ENCODE assay signal across 9 mouse cellular contexts in genomic region chr11:80042615-80043418, GRCm38 (mm10). TPM values are rescaled to one million over a fixed set of nuclear protein-coding genes. Genes with fewer than 3 reads are reported as not detected.
DNase-seq lines count a peak whose midpoint lies in the region; ATAC-seq lines count a peak whose summit lies in the region.
"Had no signal": no experiment of that assay in that cellular context is flagged by ENCODE, and none has a peak within 500 bp of the region (broad histone marks: within the 10 kb centered on the region; RNA-seq: fewer than 3 reads in every experiment).

No protein-coding gene starts in this region.

- peaks cover 11% of the 10 kb centered on the region for H3K36me3 ChIP-seq in intestine, embryonic 14.5 days (ENCODE audit: control insufficient read depth, insufficient read depth, low read length)
- peaks cover 6% of the 10 kb centered on the region; the same call in 1 of the 2 replicates for H3K36me3 ChIP-seq in intestine, embryonic 15.5 days
- H3K36me3 ChIP-seq: midbrain, embryonic 12.5 days had no signal

- 62% methylated on average over 10 of the region's 10 CpGs for WGBS in intestine, embryonic 14.5 days
- WGBS in intestine, embryonic 15.5 days: 51% methylated on average over 10 of the region's 10 CpGs

- no peak overlapping the region for H3K9ac ChIP-seq in intestine, embryonic 14.5 days (ENCODE audit: low read length)
- no peak overlapping the region for H3K9ac ChIP-seq in intestine, embryonic 15.5 days
- H3K9ac ChIP-seq: midbrain, embryonic 12.5 days had no signal

- no peak for ATAC-seq in intestine, embryonic 14.5 days (replicated peaks; ENCODE audit: low FRiP score, low TSS enrichment, low read depth)
- ATAC-seq in intestine, embryonic 15.5 days: no peak
- ATAC-seq in CD4-positive, CD25-positive, alpha-beta regulatory T cell, adult 4 months: peak; percentile 70
- peak; percentile 88 for ATAC-seq in erythroid progenitor cell, adult 5-6 weeks (replicated peaks; ENCODE audit: low FRiP score, poor library complexity, severe bottlenecking)

- H3K9me3 ChIP-seq in intestine, embryonic 14.5 days (ENCODE audit: control insufficient read depth, low read length): no peaks in the 10 kb centered on the region
- H3K9me3 ChIP-seq in intestine, embryonic 15.5 days: no peaks in the 10 kb centered on the region
- H3K9me3 ChIP-seq: midbrain, embryonic 12.5 days had no signal

- DNase-seq in intestine, embryonic 14.5 days (ENCODE audit: low spot score): peak; percentile 55
- peak; percentile 28 to 31 for DNase-seq in adrenal gland, adult 18-20 months (ENCODE audit: low spot score in 2 of 2)
- DNase-seq in layer of hippocampus, adult 11-12 months (ENCODE audit: low spot score): peak; percentile 47
- peak; percentile 75 for DNase-seq in naive thymus-derived CD4-positive, alpha-beta T cell, adult 2 months (ENCODE audit: low read depth)
- peak; percentile 61 for DNase-seq in thymus, postnatal 25 days

- H3K4me3 ChIP-seq in intestine, embryonic 14.5 days (ENCODE audit: low read depth, low read length): no peak overlapping the region
- H3K4me3 ChIP-seq in intestine, embryonic 15.5 days (replicated peaks): no peak overlapping the region
- H3K4me3 ChIP-seq: midbrain, embryonic 12.5 days had no signal

- no peaks in the 10 kb centered on the region for H3K4me1 ChIP-seq in intestine, embryonic 14.5 days (replicated peaks; ENCODE audit: control insufficient read depth, insufficient read depth, low read length)
- no peaks in the 10 kb centered on the region for H3K4me1 ChIP-seq in intestine, embryonic 15.5 days (replicated peaks)
- H3K4me1 ChIP-seq: midbrain, embryonic 12.5 days had no signal

- no peak overlapping the region for H3K27ac ChIP-seq in intestine, embryonic 14.5 days (ENCODE audit: low read depth)
- no peak overlapping the region for H3K27ac ChIP-seq in intestine, embryonic 15.5 days
- H3K27ac ChIP-seq: midbrain, embryonic 12.5 days had no signal

- H3K27me3 ChIP-seq in intestine, embryonic 14.5 days (replicated peaks; ENCODE audit: control insufficient read depth, insufficient read depth, low read length): no peaks in the 10 kb centered on the region
- H3K27me3 ChIP-seq in intestine, embryonic 15.5 days (replicated peaks): no peaks in the 10 kb centered on the region
- H3K27me3 ChIP-seq: midbrain, embryonic 12.5 days had no signal

- H3K4me2 ChIP-seq in intestine, embryonic 14.5 days (ENCODE audit: low read length): no peak overlapping the region
- no peak overlapping the region for H3K4me2 ChIP-seq in intestine, embryonic 15.5 days (replicated peaks)
- H3K4me2 ChIP-seq: midbrain, embryonic 12.5 days had no signal

RNA-seq across cellular contexts. Expression of gene Crlf3, which starts 38.0 kb away (rescaled TPM):
- 29.2 and 32.4 TPM in 2 replicates for polyA plus RNA-seq in intestine, embryonic 14.5 days (2014; fragmentation: Nextera tagmentation; extraction: Ambion mirVana)
- polyA plus RNA-seq in intestine, embryonic 15.5 days (2015; fragmentation: Nextera tagmentation; extraction: Ambion mirVana): 26.4 and 31.7 TPM in 2 replicates
- 100 to 1,000 TPM; 125 to 134 TPM for polyA plus RNA-seq in CD4-positive, CD25-positive, alpha-beta regulatory T cell, adult 4 months (2017; shearing (Covaris generic))
- total RNA-seq in adrenal gland, adult 18-20 months (2021): 10 to 100 TPM; 12.5 to 17.2 TPM
- total RNA-seq in erythroid progenitor cell, adult 5-6 weeks (2015; ENCODE audit: low replicate concordance): 67.0 and 103 TPM in 2 replicates
- total RNA-seq in erythroid progenitor cell, adult 5-6 weeks (2017; ENCODE audit: low replicate concordance): 92.1 and 92.8 TPM in 2 replicates

RNA-seq across cellular contexts. Expression of gene Atad5, which starts 46.4 kb away (rescaled TPM):
- 12.3 and 14.4 TPM in 2 replicates for polyA plus RNA-seq in intestine, embryonic 14.5 days (2014; fragmentation: Nextera tagmentation; extraction: Ambion mirVana)
- 7.3 and 8.9 TPM in 2 replicates for polyA plus RNA-seq in intestine, embryonic 15.5 days (2015; fragmentation: Nextera tagmentation; extraction: Ambion mirVana)
- 1 to 10 TPM; 3.5 to 3.6 TPM for polyA plus RNA-seq in CD4-positive, CD25-positive, alpha-beta regulatory T cell, adult 4 months (2017; shearing (Covaris generic))
- 1 to 10 TPM; 1.2 to 1.8 TPM for total RNA-seq in adrenal gland, adult 18-20 months (2021)
- total RNA-seq in erythroid progenitor cell, adult 5-6 weeks (2015; ENCODE audit: low replicate concordance): 89.0 and 95.2 TPM in 2 replicates
- total RNA-seq in erythroid progenitor cell, adult 5-6 weeks (2017; ENCODE audit: low replicate concordance): 80.3 and 86.0 TPM in 2 replicates

RNA-seq across cellular contexts. Expression of gene Suz12, which starts 49.9 kb away (rescaled TPM):
- polyA plus RNA-seq in intestine, embryonic 14.5 days (2014; fragmentation: Nextera tagmentation; extraction: Ambion mirVana): 29.6 and 30.1 TPM in 2 replicates
- polyA plus RNA-seq in intestine, embryonic 15.5 days (2015; fragmentation: Nextera tagmentation; extraction: Ambion mirVana): 19.2 and 22.6 TPM in 2 replicates
- polyA plus RNA-seq in CD4-positive, CD25-positive, alpha-beta regulatory T cell, adult 4 months (2017; shearing (Covaris generic)): 10 to 100 TPM; 22.3 to 33.0 TPM
- total RNA-seq in adrenal gland, adult 18-20 months (2021): 10 to 100 TPM; 33.5 to 44.0 TPM
- 146 and 189 TPM in 2 replicates for total RNA-seq in erythroid progenitor cell, adult 5-6 weeks (2015; ENCODE audit: low replicate concordance)
- 117 and 168 TPM in 2 replicates for total RNA-seq in erythroid progenitor cell, adult 5-6 weeks (2017; ENCODE audit: low replicate concordance)

Comparison
In these comparisons a context has a peak if more than half of its experiments do, and no peak if none do; other contexts are left out.
1. ATAC-seq: peak in CD4-positive, CD25-positive, alpha-beta regulatory T cell, adult 4 months (single experiment) and erythroid progenitor cell, adult 5-6 weeks (single experiment); none in intestine, embryonic 14.5 days (single experiment) and intestine, embryonic 15.5 days (single experiment).
2. Peak in every context shown above with its lines, with median percentiles within 50 percentile points of each other: DNase-seq.